Mouse (Mus musculus) frontal cortex, postnatal 10 days (tissue): ENCODE results near the gene Prr5l.

Source experiments
- DNase-seq, 2 experiments: peaks; one replicate each; pipeline ENCODE4 v3.0.0; 2022; ENCODE audit warnings: low spot score in 2 of 2, mixed read lengths in 1 of 2

Gene Prr5l

DNA sequence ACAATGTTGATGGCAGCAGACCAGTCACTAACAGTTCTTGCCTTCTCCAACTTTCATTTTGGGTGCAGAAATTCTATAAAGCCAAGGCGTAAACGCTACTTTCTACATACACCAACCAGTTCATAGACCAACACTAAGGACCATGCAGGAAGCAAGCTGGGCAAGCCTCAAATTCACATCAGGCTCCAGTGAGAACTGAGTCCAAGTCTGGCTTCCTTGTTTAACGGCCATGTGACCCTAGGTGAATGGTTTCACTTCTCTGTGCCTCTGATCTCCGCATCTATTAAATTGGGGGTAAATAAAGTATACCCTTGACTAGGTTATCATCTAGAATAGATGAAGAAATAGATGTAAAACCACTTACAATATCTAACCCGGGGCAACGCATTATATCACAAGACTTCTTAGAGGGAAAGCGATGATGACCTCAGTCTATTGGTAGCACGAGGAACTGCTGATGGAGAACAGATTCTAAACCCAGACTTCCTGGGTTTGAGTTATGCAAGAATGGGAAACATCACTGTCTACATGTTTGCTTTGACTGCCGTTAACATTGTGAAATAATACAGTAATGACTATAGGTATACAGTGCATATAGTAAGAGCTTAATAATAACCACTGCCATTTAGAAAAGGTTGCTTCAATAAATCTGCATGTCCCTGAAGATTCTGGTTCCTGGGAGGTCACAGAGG, 1.2 kb downstream of the Prr5l start:
- DNase-seq: no peak

DNA sequence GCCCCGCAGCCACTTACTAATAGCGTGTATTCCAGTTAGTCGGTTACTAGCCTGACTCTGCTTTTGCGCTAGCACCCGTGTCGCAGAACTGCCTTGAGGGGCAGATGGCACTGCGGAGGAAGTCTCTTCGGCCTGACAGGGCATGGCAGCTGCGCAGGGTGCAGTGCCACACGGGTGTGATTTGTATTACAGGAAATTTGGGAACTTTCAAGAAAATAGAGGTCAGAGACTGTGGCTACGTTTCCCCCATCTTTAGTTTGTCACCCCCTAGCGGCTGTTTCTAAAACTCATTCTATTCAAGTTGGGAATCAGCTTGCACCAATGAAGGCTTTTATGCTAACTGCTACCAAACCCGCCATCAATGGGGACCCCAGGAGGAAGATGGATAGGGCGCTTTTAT, 11.6 kb downstream of the Prr5l start:
- DNase-seq: no peak

DNA sequence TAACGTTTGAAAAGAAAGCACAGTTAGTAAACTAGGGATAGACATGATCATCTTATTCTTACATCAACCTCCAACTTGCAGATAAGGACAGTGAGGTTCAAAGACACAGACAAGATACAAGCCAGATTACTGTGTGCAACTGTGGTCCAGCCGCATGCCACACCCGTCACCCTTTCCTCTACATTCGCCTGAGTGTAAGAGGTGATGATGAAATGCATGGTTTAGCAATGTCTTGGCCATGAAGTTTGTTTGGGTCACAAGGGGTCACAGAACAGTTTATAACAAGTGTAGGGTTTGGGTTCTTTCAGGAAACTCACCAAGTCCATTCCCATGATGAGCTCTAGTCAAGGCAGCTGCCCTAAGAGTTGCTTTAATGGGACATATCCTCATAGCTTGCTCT, 14.1 kb downstream of the Prr5l start:
- no peak for DNase-seq

DNA sequence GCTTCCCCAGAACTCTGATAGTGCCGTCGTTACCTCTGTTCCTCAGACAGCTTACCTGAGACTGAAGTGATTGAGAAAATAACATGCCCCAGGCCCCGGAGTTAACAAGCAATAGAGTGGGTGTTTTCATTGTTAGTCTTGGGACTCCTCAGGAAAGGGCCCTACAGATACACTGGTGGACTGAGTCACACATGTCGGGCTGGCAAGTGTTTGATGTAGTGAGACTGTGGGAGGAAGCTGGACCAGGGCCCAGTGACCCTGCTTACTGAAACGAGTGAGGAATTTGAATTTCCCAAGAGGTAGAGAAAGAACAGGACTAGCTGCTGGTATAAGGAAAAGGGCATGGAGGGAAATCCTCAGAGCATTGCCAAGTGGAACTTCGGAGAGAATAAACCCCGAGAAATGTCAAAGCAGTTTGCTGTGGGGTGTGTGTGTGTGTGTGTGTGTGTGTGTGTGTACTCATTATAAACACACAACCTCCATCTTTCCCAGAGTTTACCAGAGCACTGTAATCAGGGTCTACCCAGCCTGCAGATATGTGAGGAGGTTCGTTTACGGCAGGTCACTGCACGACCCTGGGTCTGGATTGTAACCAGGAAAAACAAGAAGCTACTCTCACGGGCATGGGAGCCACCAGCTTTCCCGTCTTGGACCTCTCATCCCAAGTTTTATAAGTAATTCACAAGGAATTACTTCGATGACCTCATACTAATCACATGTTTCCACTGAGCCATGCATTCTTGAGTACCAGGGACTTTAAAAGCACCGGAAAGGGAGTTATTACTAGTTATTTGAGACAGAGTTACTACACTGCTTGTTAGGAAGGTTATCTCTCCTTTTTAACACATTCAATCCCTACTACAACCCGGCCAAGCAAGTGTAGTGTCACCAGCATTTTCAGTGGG, 20.4 kb downstream of the Prr5l start:
- DNase-seq: no peak

DNA sequence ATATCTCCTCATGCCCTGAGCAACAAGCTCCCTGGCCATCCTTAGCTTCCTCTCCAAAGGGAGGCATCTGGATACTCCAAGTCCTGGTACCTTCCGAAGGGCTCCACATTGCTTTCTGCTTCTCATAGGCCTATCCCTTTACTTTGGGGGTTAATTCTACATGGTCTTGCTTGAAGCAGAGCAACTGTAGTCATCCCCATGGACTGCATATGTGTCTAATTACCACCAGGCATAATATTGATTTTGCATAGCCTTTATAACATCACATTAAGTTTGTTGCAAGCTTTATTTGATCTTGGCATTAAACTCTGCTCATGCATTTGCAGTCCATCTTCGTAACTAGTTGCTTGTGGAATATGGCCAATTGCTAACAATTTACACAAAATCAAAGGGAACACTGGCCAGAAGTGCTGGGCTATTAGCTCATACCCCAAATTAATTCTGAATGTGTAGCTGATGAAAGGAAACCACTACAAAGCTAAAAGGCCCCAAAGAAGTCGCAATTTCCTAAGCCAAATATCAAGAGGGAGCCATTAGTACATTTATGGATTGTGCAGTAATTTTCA, 21.8 kb downstream of the Prr5l start:
- no peak for DNase-seq

DNA sequence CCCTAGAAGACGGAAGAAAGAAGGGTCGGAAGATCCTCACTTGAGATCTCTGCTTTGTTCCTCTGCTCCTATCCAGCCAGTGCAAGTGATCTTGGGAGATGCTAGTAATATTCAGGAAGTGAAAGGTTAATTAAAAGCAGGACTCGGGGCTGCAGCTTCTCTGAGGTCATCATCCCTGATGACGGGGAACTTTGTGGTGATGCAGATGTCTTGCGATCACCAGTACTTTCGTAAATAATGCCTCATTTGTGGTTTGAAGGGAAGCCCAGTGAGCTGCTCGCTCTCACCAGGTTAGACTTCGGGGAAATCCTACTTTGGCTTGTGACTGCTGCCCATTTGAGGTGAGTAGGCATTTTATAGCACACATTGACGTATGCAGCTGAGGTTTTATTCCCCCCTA, 26.7 kb downstream of the Prr5l start:
- DNase-seq: no peak

DNA sequence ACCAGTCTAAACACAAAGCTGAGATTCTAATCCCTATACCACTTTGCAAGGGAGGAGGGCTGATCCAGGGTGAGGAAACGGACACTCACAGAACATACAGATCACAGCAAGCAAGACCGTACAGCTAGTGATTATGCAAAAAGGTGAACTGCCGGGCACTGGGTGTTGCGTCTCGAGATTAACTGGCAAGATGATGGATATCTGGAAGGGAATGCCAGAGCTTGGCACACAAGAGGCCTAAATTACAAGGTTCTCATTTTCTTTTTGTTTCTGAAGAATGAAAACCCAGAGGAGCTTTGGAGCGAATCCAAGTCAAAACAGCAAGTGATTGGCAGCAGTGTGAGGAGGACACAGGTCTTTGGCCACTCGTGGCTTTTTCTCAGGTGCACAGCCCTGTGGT, 28.0 kb downstream of the Prr5l start:
- no peak for DNase-seq

DNA sequence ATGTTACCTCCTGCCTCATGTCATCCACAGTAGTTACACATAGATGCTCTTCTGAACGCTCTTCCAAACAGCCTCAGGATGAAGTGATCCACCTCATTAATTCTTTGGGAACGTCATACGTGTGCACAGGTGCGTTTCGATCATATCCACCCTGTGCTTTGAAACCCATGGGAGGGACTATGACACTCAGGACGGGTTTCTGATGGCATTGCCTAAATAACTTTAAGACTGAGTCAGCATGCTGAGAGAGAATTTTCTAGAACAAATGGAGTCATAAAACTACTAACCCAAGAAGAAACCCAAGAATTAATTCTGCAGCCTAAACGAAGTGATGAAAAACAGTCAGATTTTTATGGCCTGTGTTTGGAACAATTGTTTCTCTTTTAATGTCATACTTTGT, 40.1 kb downstream of the Prr5l start:
- no peak for DNase-seq

DNA sequence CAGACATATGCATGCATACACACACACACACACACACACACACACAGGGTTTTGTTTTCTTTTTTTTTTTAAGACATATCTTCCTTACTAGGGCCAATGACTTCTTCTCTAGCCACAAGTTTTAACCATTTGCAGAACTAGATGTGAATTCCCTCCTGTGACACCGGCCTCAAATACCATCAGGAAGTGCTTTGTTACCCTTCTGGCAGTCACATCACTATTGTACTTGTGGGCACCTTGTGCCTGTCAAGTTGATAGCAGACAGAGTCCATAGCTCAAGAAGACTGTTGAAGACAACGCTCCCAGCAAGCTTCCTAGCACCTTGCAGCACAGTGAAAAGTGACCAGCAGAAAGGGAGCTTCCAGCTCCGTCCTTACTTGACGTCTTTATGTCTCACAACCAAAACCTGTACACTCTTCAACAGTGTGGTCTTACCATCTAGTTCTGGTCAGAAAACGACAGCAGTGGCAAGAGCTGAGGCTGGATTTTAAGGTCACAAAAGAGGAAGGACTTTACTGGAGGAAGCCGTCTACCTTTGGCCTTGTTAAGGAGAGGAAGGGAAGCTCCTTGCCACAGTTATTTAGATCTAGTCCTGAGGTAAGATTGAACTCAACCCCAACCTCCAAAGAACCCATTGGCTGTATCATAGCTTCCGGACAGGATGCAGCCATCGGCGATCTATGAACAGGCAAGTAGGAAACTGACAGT, 47.9 kb downstream of the Prr5l start:
- no peak for DNase-seq

DNA sequence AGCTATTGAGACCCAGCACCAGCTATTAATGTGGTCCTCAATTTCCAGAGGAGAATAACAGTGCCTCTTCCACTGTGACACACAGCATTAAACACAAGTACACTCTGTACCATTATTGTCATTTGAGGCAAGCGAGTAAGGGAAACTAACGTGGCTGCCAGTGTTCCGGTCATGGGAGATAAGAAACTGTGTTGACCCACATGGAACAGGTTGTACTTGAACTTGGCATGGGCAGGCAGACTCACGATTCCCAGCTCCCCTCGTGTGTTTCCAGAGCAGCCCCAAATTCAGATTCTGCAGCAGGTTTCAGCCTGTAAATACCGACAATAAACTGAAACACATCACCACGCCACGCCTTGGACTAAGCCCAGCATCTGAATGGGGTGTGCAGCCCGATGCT, 50.5 kb downstream of the Prr5l start:
- no peak for DNase-seq

DNA sequence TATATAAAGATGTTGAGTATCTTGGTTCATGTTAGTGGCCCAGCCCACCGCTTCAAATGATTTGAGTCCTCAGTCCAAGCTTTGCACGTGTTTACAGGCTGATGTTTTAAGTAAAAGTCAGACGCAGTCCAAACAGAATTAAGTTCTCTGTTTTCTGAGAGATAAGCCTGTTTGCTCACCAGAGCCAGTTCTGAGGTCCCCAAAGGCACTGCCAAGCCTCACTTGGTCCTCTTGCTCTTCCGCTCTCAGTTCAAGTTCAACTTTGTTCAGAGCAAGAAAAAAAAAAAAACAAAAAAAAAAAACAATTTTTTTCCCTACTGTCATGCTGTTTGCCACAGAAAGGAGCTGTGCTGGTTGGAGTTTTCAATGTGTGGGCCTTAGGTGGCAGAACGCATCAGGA, 51.0 kb downstream of the Prr5l start:
- DNase-seq: no peak

DNA sequence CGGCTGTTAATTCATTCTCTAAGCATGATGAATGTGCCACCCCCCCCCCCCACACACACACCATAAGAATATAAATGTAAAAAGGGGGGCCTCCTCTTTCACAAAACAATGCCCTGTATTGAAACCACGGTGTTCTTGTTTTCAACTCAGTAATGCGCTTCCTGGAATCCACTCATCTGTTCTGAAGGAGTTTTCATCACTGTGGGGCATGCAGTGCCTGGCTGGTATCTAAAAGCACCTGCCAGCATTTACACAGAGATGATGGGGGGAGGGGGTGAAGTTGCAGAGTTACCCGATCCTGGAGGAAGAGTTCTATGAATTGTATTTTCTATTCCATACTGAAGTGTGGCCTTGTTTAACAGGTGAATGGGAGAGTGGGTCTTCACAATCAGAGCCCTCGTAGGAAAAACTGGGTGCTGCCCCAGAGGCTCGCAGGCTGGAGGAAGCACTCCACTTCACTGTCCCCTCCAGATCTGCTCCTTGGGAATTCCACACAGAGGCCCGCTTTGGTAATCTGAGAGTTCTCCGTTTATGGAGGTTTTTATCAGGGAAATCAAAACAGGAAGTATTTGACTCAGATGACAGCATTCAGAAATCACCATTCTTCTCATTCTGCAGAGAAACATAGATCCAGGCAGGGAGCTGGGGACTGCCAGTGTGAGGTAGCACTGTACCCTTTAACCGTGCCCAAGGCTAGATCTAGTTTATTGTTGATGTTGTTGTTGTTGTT, 52.5 kb downstream of the Prr5l start:
- DNase-seq: no peak

DNA sequence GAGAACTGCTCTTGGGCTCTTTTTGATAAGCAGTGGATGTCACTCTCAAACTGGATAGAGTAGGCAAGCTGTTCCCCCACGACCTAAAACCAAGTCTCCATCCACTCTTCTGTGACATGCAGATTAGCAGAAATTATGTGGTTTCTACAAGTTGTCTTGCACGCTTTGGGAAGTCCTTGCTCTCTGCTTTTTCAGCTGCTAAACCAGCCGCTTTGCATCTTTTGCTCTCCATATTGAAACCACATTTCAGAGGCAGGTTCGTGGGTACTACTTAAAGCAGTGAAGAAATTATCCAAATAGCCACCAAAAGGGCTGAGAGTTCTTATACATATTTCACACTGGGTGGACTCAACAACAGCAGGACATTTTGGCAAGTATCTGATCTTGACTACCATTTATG, 53.8 kb downstream of the Prr5l start:
- no peak for DNase-seq

DNA sequence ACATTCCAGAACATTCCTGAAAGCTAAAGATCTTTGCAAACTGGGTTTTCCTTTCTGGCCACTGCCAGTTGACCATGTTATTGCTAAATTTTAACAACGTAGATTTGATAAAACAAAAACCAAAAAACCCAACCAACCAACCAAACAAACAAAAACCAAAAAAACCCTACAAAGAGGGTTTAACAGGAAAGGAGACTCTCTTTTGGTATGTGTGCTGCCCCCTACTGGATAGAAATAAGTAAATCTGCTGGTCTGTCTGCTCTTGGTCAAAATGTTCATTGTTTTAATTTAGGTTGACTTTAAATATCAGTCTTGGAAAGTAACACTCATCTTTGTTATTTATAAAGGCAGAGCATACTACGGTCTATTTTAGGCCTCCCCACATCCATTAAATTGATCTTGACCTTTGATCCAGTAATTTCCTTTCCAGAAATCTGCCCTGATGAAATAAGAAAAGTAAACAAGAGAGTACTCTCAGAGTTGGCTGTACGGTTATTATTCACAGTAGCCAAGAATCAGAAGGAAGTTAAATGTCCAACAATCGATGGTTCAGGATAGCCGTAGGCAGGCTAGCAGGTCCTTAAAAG, 54.7 kb downstream of the Prr5l start:
- DNase-seq: no peak

DNA sequence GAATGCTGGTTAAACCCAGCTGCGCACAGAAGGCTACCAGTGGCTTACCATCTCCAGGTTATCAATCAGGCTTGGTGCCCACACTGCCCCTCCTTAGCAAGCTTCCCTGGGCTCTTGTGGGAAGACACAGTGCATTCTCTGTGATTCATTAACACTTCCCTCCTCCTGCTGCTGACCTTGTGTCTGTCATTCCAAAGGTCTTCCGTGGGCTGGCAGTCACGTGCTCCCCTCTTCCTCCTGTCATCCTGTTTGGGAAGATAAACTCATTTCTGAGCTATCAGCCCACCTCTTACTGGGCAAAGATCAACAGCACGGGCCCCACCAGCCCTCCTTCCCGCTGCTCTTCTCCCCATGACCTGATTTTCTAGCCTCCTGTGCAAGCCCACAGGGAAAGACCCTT, 55.2 kb downstream of the Prr5l start:
- no peak for DNase-seq

DNA sequence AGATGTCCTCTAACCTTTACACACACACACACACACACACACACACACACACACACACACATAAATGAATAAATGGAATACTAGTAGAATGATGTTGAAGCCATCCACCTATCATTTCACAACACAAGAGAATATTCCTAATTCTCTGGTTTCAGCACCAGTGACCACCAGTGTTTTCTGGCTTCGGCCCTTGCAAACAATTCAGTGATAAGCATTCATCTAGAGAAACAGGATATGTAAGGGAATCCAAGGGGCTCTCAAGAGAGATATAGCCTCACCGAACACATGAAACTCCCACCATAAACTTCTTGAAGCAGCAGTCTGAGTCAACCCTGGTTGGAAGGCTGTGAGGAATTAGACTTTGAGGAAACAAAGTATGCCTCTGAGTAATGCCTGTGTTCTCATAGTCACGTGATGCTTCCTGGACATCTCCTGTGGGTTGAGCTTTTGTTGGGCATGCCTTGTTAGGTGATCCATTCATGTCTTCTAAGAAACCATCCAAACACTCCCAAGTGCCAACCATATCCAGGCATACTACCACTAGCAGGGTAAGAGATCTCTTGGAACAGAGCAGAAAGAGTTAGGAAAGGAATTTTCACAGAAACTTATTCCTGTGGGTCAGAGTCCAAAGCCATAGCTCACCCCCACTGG, 55.8 kb downstream of the Prr5l start:
- DNase-seq: no peak

DNA sequence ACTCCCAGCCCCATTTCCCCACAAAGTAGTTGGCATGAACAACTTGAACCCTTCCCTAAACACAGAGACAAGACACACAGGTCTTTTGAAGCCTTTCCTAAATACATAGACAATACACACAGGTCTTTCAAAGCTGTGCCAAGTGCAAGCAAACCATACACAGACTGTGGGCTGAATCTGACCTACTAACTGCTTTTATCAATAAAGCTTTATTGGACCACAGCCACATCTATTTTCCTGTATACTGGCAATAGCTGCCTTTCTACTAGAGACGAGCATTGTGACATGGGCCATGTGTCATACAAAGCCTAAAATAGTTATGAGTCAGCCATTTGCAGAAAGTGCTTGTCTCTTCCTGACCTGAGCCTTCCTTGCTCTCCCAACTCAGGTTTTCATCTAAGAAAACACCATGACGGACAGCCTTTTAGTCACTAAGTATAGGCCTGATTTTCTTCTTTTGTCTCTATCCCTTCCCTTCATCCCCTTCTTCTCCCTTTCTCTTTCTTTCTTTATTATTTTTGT, 56.6 kb downstream of the Prr5l start:
- DNase-seq: no peak

DNA sequence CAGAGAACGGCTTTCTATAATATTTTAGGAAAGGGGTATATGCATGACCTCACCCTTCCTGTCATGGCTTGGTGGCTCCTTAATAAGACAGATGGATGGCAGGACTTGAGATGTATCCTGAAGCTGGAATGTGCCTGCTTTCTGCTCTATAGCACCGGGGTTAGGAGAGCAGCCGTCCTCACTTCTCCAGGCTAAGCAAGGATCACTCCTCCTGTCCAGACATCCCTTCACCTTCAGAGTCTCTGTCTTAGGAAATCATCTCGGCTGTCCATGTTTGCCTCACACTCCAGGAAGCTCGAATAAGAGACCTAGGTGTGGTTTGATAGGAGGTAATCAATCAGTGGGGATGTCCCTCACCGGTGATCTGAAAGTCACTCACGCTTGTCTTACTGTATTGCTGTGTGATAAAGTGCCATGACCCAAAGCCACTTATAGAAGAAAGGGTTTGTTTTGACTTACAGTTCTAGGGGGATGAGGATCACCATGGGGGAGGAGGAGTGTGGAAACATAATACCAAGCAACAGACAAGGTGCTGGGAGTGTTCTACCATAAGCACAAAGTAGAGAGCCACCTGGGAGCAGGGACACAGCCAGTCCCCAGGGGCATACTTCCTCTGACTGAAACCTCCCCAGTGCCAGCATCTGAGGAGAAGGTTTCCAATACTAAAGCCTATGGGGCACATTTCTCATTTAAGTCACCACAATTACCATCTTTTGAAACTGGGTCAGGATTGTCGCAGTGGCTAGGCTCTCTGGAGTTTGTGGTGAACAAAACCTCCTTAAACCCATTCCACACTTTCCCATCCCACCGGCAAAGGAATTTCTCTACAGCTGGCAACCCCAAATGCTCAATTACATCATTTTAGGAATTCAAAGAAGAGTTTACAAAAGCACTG, 57.4 kb downstream of the Prr5l start:
- DNase-seq: no peak

DNA sequence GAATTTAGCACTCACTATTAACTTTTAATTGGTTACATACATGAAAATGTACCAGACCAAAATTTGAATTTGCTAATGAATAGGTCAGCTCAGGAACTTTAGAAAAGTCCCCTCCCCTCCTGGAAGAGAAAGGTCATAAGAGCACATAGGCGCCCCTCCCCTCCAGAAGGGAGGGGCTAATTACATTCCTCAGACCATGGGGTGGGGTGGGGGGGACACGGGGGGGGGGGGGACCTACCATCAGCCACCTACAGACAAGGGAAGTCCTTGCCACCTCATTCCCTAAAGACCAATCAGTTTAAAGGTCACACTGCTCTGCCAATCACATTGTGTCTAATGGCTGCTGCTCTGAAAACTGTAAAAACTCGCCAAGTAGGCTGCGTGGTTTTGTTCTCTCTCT, 59.0 kb downstream of the Prr5l start:
- no peak for DNase-seq

DNA sequence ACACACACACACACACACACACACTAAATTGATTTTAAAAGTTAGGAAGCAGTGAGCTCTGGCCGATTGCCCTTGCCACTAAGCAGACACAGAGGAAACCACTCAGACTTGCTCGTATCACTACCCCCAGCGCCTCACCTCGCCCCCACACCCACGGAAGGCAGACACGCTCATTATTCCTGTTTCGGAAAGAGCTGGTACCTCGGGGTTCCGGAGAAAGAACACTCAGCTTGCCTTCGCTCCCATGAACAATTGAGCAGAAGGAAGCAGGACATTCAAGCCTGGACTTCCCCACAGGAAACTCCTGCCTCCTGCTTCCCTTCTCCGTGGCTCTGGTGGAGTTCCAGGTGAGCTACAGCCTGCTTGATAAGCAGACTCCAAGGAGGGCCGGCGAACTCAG, 60.0 kb downstream of the Prr5l start:
- no peak for DNase-seq
